Mouse (Mus musculus): Measurements from ENCODE around the gene Armc6. TPM values are rescaled to one million over a fixed set of nuclear protein-coding genes. Genes with fewer than 3 reads are reported as not detected.

Gene Armc6
- 108 and 136 TPM in 2 replicates for total RNA-seq (2014; rRNA removed)
- polyA plus RNA-seq (2015; fragmentation: Nextera tagmentation; extraction: Ambion mirVana) = 119 and 122 TPM in 2 replicates

DNA sequence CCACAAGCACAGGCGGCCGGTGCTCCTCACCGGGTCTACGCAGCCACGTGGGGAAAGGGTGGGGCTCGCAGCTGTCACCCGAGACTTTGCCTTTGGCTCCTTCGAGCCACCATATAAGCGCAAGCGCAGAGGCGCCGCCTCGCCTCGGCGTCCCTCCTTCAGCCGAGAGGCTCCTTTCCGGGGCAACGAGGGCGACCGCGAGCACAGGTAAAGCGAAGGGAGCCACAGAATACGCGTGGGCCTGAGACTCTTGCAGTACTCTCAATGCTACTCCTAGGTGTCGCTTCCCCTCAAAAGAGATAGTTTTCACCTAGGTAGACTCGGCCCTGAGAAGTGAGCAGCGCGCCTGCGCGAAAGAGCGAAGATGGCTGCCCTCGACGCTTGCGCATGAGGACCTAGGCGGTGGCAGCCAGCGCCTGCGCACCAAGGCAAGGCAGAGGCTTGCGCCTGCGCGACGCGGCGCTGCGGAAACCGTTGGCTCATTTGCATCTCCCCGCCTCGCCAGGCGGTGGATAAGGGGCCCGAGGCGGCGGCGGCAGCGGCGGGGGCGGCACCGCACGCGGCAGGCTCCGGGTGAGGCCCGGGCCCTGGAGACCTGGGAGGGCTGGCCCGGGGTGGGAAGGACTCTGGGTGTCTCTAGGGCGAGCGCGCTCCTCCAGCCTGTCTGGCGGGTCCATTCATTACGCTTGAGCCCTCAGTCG is at the start of gene Armc6, which contains the start of gene Sugp2:
Gene Armc6 (minus strand): TSS at position 387 of the 701 bp plus-strand sequence.
Gene Sugp2 (plus strand): TSS at position 147 of the 701 bp plus-strand sequence.
- DNase-seq = peak; percentile 100
- Histone ChIP-seq H3K36me3 (ENCODE audit: insufficient read depth) (peaks cover 47% of the 10 kb centered on the region), H3K9me3 (ENCODE audit: low read length) (no peaks in the 10 kb centered on the region), H3K27me3 (ENCODE audit: insufficient read depth, low read length) (no peaks in the 10 kb centered on the region), H3K4me3 (ENCODE audit: low read depth, low read length) (peak within 1 kb of the TSS; percentile 88), H3K4me2 (ENCODE audit: low read depth) (peak within 1 kb of the TSS; percentile 65), H3K9ac (peak within 1 kb of the TSS; percentile 85), H3K27ac (ENCODE audit: low read depth, low read length) (peak within 1 kb of the TSS; percentile 95), H3K4me1 (ENCODE audit: insufficient read depth) (peaks cover 14% of the 10 kb centered on the region)
- TF ChIP-seq CTCF (IDR thresholded peaks at IDR 0.05; ENCODE audit: low read depth) = peak; percentile 28; the same call in 1 of the 2 replicates
- WGBS = under 1% methylated on average over 61 of the region's 67 CpGs
- ATAC-seq = peak; percentile 98

- ATAC-seq (peak; percentile 63), DNase-seq (peak; percentile 38)
- H3K27ac ChIP-seq (ENCODE audit: low read depth, low read length) = peak overlapping the region; percentile 35; the same call in 1 of the 2 replicates
- peak overlapping the region; percentile 79 for H3K9ac ChIP-seq
- H3K27me3 ChIP-seq (ENCODE audit: insufficient read depth, low read length) = no peaks in the 10 kb centered on the region
- H3K9me3 ChIP-seq (ENCODE audit: low read length) = no peaks in the 10 kb centered on the region
- H3K36me3 ChIP-seq (ENCODE audit: insufficient read depth) = peaks cover 14% of the 10 kb centered on the region; the same call in 1 of the 2 replicates
- no peak for TF ChIP-seq CTCF (IDR thresholded peaks at IDR 0.05; ENCODE audit: low read depth)
- peak overlapping the region; percentile 89 for H3K4me2 ChIP-seq (ENCODE audit: low read depth)
- 5% methylated on average over 53 of the region's 55 CpGs for WGBS
- H3K4me1 ChIP-seq (ENCODE audit: insufficient read depth) = no peaks in the 10 kb centered on the region
- H3K4me3 ChIP-seq (ENCODE audit: low read depth, low read length) = peak overlapping the region; percentile 75
Measured at GRCm38 (mm10) chr8:70283136-70284077, 49.1 kb upstream of the Armc6 start.

DNA sequence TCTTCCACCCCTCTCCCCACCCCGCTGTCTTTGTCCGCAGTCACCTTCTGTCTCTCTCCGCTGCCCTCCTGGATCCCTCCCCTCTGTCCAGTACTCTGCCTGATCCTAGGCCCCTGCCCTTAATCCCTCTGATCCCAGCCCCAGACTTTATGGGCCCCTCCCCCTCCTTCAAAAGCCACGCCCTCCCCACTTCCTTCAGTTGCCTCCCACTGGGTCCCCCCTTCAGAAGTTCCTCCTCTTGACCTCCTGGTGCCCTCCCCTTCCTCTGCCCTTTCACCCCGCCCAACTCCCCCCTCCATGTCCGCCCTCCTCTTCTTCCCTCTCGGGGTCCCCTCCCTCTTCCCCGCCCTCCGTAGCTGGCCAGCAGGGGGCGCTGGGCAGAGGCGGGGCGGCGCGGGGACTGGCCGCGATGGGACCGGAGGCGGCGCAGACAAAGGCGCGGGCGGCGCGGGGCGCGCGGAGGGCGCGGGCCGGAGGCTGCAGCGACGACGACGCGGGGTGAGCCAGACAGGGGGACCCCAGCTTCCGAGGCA is 48.4 kb upstream of the Armc6 start, which contains the start of gene Homer3:
Gene Homer3 (plus strand): TSS at position 225 of the 533 bp plus-strand sequence.
- H3K27ac ChIP-seq (ENCODE audit: low read depth, low read length) = peak within 1 kb of the TSS; percentile 35; the same call in 1 of the 2 replicates
- H3K27me3 ChIP-seq (ENCODE audit: insufficient read depth, low read length) = no peaks in the 10 kb centered on the region
- H3K4me2 ChIP-seq (ENCODE audit: low read depth) = peak within 1 kb of the TSS; percentile 89
- peak; percentile 90 for ATAC-seq
- no peaks in the 10 kb centered on the region for H3K4me1 ChIP-seq (ENCODE audit: insufficient read depth)
- peaks cover 13% of the 10 kb centered on the region; the same call in 1 of the 2 replicates for H3K36me3 ChIP-seq (ENCODE audit: insufficient read depth)
- TF ChIP-seq CTCF (IDR thresholded peaks at IDR 0.05; ENCODE audit: low read depth) = peak; percentile 90
- peak within 1 kb of the TSS; percentile 79 for H3K9ac ChIP-seq
- DNase-seq = peak; percentile 86
- WGBS = 5% methylated on average over 35 of the region's 36 CpGs
- peak within 1 kb of the TSS; percentile 75 for H3K4me3 ChIP-seq (ENCODE audit: low read depth, low read length)
- H3K9me3 ChIP-seq (ENCODE audit: low read length) = no peaks in the 10 kb centered on the region

- H3K27ac ChIP-seq (ENCODE audit: low read depth, low read length) = no peak overlapping the region
- no peaks in the 10 kb centered on the region for H3K9me3 ChIP-seq (ENCODE audit: low read length)
- WGBS = 27% methylated on average over 3 of the region's 3 CpGs
- H3K9ac ChIP-seq = no peak overlapping the region
- ATAC-seq (no peak), DNase-seq (no peak)
- no peak for TF ChIP-seq CTCF (IDR thresholded peaks at IDR 0.05; ENCODE audit: low read depth)
- H3K4me3 ChIP-seq (ENCODE audit: low read depth, low read length) = no peak overlapping the region
- H3K36me3 ChIP-seq (ENCODE audit: insufficient read depth) = 0 out of 2 replicates have a peak, but pooled peaks cover 4% of the 10 kb centered on the region
- H3K27me3 ChIP-seq (ENCODE audit: insufficient read depth, low read length) = no peaks in the 10 kb centered on the region
- H3K4me1 ChIP-seq (ENCODE audit: insufficient read depth) = no peaks in the 10 kb centered on the region
- no peak overlapping the region for H3K4me2 ChIP-seq (ENCODE audit: low read depth)
Measured at GRCm38 (mm10) chr8:70281001-70281400, 46.7 kb upstream of the Armc6 start.

GRCm38 (mm10) chr8:70279266-70279665 is 45.0 kb upstream of the Armc6 start:
- ATAC-seq (no peak), DNase-seq (no peak)
- WGBS = 60% methylated on average over 8 of the region's 8 CpGs
- no peaks in the 10 kb centered on the region for H3K27me3 ChIP-seq (ENCODE audit: insufficient read depth, low read length)
- TF ChIP-seq CTCF (IDR thresholded peaks at IDR 0.05; ENCODE audit: low read depth) = no peak
- no peak overlapping the region for H3K4me2 ChIP-seq (ENCODE audit: low read depth)
- no peak overlapping the region for H3K9ac ChIP-seq
- no peaks in the 10 kb centered on the region for H3K4me1 ChIP-seq (ENCODE audit: insufficient read depth)
- no peak overlapping the region for H3K27ac ChIP-seq (ENCODE audit: low read depth, low read length)
- H3K4me3 ChIP-seq (ENCODE audit: low read depth, low read length) = no peak overlapping the region
- no peaks in the 10 kb centered on the region for H3K9me3 ChIP-seq (ENCODE audit: low read length)
- H3K36me3 ChIP-seq (ENCODE audit: insufficient read depth) = no peaks in the 10 kb centered on the region

GRCm38 (mm10) chr8:70278175-70278574 is 43.9 kb upstream of the Armc6 start:
- Histone ChIP-seq H3K4me2 (ENCODE audit: low read depth) (no peak overlapping the region), H3K4me1 (ENCODE audit: insufficient read depth) (no peaks in the 10 kb centered on the region), H3K36me3 (ENCODE audit: insufficient read depth) (no peaks in the 10 kb centered on the region), H3K9me3 (ENCODE audit: low read length) (no peaks in the 10 kb centered on the region), H3K9ac (no peak overlapping the region), H3K27ac (ENCODE audit: low read depth, low read length) (no peak overlapping the region), H3K27me3 (ENCODE audit: insufficient read depth, low read length) (no peaks in the 10 kb centered on the region), H3K4me3 (ENCODE audit: low read depth, low read length) (no peak overlapping the region)
- WGBS = 60% methylated on average over 15 of the region's 15 CpGs
- ATAC-seq (no peak), DNase-seq (no peak)
- no peak for TF ChIP-seq CTCF (IDR thresholded peaks at IDR 0.05; ENCODE audit: low read depth)
